Mouse (Mus musculus) thymus, adult 2 months (tissue): Measurements from ENCODE around the gene Adprm. TPM values are rescaled to one million over a fixed set of nuclear protein-coding genes. Genes with fewer than 3 reads are reported as not detected.

ENCODE experiments used
- DNase-seq: peaks from one replicate; pipeline ENCODE4 v3.0.0; 2021
- H3K27ac ChIP-seq: fragments of 200-500 bp; 2 replicates; pipeline ENCODE4 v1.5.1; 2012; ENCODE audit warnings: low read length, control low read depth; ENCODE audit not compliant: control insufficient read depth, insufficient read depth
- H3K27me3 ChIP-seq: fragments of 200-500 bp; 2 replicates; pipeline ENCODE4 v1.6.1; 2012; ENCODE audit warnings: mild to moderate bottlenecking, low read length, moderate library complexity, mixed read lengths; ENCODE audit not compliant: control insufficient read depth, insufficient read depth
- H3K36me3 ChIP-seq: fragments of 200-500 bp; 2 replicates; pipeline ENCODE4 v1.6.1; 2012; ENCODE audit warnings: mild to moderate bottlenecking, low read length, moderate library complexity; ENCODE audit not compliant: control insufficient read depth, insufficient read depth
- H3K4me1 ChIP-seq: fragments of 200-500 bp; replicated peaks from 2 replicates; pipeline ENCODE4 v1.6.1; 2012; ENCODE audit warnings: low read length; ENCODE audit not compliant: control insufficient read depth, insufficient read depth
- H3K4me3 ChIP-seq: fragments of 200-500 bp; 2 replicates; pipeline ENCODE4 v1.5.1; 2012; ENCODE audit warnings: mild to moderate bottlenecking, low read length, control low read depth, moderate library complexity; ENCODE audit not compliant: control insufficient read depth, insufficient read depth
- CTCF ChIP-seq: fragments of 200-500 bp; IDR thresholded peaks from 2 replicates; pipeline ENCODE4 v1.5.1; 2012; ENCODE audit warnings: mild to moderate bottlenecking, control low read depth, low read length, moderate library complexity, borderline replicate concordance; ENCODE audit not compliant: control insufficient read depth, poor library complexity, insufficient read depth; ENCODE audit errors: extremely low read depth
- POLR2A ChIP-seq: fragments of 200-500 bp; IDR thresholded peaks from 2 replicates; pipeline ENCODE4 v1.6.1; 2012; ENCODE audit warnings: mild to moderate bottlenecking, low read length, control low read depth, moderate library complexity; ENCODE audit not compliant: control insufficient read depth, poor library complexity, insufficient read depth; ENCODE audit errors: extremely low read depth
- WGBS: fragments of 180-500 bp; shearing (Covaris S2); methylation state at CpG from one replicate; pipeline ENCODE4 v1.1.7; 2018; 5-methylcytosine and 5-hydroxymethylcytosine counted together
- polyA plus RNA-seq: library from polyadenylated mRNA; depleted of rRNA; stranded (reverse); fragments of >200 nt; gene quantifications from 2 replicates; pipeline ENCODE4 v1.2.3, GENCODE M21; 2012

Adprm gene
- polyA plus RNA-seq, 1 experiment: 26.2 TPM

DNA sequence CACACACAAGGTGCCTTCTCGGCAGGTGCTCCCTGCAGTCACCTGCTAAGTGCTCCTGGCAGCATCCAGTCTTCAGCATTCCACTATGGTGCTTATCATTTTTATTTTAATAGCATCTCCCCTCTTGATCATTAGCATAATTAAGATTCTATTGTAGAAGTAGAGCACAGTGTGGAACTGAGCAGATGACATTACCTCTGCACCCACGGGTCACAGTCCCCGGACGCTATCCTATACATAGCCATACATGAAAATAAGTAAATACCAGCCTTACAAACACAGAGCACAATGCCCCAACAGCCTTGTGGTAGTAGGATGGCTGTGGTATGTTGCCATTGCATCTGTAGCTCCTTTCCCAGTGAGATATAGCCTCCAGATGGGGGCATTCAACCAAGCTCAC is 43.9 kb downstream of the Adprm start:
- 97% methylated on average over 4 of the region's 4 CpGs for WGBS
- Histone ChIP-seq H3K4me1 (no peaks in the 10 kb centered on the region), H3K4me3 (no peak overlapping the region), H3K36me3 (no peaks in the 10 kb centered on the region), H3K27me3 (no peaks in the 10 kb centered on the region), H3K27ac (no peak overlapping the region)
- no peak for DNase-seq
- TF ChIP-seq POLR2A: no peak
- no peak for TF ChIP-seq CTCF

DNA sequence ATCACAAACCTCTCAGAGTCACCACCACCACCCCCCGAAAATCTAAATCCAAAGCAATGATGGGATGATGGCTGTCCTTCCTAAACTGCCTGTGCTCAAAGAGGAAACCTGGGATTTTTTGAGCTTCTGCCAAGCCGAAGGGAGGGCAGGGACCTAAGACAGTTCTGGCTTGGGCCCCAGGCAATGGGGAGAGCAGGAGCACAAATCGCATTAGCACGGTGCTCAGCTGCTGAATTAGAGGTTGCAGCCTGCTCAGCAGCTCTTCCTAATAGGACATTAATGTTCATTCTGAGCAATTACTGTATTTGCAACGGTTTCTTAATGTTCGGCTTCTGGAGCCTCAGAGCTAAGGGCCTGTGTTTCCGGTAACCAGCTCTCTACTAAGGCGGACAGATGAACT is 44.4 kb downstream of the Adprm start:
- Histone ChIP-seq H3K27ac (no peak overlapping the region), H3K36me3 (no peaks in the 10 kb centered on the region), H3K4me1 (no peaks in the 10 kb centered on the region), H3K27me3 (no peaks in the 10 kb centered on the region), H3K4me3 (no peak overlapping the region)
- no peak for DNase-seq
- WGBS: 92% methylated on average over 8 of the region's 8 CpGs
- no peak for TF ChIP-seq POLR2A
- no peak for TF ChIP-seq CTCF

DNA sequence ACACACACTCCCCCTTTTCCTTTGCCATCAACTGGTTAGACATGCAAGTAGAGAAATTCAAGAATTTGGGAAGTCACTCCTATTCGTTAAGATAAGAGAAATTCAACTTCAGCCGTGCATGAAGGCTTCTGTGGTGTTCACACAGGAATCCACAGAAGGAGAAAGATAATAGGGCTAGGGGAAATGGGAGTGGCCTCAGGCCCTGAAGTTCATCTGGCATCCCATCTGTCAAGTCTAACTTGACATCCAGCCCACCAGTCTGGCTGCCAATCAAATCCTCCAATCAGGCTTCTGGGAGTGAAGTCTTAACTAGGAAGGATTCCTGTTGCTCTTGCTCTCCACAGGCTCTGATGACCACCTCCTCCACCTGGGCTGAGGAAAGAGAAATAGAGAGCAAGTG is 49.5 kb downstream of the Adprm start:
- Histone ChIP-seq H3K4me3 (no peak overlapping the region), H3K27me3 (no peaks in the 10 kb centered on the region), H3K4me1 (no peaks in the 10 kb centered on the region), H3K36me3 (no peaks in the 10 kb centered on the region), H3K27ac (no peak overlapping the region)
- no peak for DNase-seq
- WGBS: 29% methylated on average over 2 of the region's 2 CpGs
- no peak for TF ChIP-seq POLR2A
- TF ChIP-seq CTCF: no peak

DNA sequence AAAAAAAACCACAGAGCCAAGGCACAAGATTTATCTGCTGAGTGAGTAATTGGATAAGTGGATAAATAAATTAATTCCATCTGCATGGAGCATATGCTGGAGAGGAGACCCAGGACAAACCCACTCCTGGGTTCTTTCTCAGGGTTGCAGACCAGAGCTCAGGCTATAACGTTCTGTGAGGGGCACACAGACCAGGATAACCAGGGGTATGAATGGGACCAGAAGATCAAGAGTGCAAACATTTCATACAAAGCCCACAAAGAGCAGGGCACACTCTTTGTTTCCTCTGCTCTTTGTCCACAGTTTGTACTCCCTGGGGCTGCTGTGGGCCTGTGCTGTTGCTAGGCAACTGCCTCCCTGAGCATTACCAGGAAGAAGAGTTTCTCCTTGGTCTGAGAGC is 50.7 kb downstream of the Adprm start:
- Histone ChIP-seq H3K27me3 (no peaks in the 10 kb centered on the region), H3K4me3 (no peak overlapping the region), H3K27ac (no peak overlapping the region), H3K36me3 (no peaks in the 10 kb centered on the region), H3K4me1 (no peaks in the 10 kb centered on the region)
- TF ChIP-seq CTCF: no peak
- no peak for TF ChIP-seq POLR2A
- WGBS: 65% methylated on average over 1 of the region's 1 CpGs
- DNase-seq: no peak

DNA sequence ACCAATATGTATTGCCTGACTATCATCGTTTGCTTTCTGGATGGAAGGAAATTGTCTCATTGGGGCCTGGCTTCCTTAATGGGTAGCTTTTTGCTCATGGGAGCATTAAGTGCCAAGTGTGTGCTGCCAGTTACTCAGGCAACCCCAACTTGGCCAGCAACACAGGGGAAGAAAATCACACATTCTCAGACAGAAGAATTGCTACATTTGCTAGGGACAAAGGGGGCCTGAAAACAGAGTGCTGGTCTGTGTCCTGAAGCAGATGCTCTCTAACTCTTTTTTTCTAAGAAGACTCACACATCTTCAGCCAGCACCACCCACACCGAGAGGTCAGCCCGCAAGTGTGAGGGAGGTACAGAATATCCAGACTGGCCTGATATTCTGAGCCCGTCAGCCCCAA is 51.7 kb downstream of the Adprm start:
- H3K4me3 ChIP-seq: no peak overlapping the region
- no peaks in the 10 kb centered on the region for H3K4me1 ChIP-seq
- WGBS: 84% methylated on average over 4 of the region's 4 CpGs
- no peaks in the 10 kb centered on the region for H3K36me3 ChIP-seq
- TF ChIP-seq POLR2A (no peak), CTCF (no peak)
- no peak overlapping the region for H3K27ac ChIP-seq
- no peak for DNase-seq
- H3K27me3 ChIP-seq: no peaks in the 10 kb centered on the region

DNA sequence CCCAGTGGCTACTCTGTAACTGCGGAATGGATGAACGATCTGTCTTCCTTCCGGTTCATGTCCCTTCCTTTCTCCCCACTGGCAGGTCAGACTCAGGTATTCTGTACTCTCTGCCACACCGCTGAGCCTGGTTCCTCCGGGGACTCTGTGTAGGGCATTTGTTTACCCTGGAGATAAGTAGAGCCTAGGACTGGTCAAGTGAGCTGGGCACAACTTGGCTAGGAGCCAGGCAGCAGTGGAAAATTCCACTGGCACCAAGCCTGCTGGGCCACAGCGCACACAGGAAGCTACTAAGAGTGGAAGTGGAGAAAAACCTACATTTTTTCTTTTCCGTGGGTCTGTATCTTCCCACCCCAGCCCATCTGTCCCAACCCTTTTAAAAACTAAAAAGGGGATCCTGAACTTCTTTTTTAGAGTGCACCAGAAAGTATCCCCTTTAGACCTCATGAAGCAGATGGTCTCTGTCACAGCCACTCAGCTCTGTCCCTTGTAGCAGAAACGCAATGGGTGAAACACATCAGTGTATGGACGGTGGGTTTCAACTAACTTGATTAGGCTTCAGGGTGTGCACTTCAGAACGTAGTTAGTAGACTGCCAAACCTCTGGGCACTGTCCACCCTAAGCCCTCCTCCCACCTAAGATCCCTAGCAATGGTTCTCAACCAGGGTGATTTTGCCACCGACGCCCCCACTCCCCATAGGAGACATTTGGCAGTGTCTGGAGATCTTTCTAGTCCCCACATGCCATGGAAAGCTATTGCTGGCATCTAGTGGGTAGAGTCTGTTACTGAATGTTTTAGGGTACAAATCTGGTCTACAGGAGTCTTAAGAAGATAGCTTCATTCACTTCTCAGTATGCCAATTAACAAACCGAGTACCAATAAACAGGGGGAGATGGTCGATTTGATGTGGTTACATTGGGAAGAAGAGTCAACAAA is 53.7 kb downstream of the Adprm start:
- no peak overlapping the region for H3K4me3 ChIP-seq
- no peak overlapping the region for H3K27ac ChIP-seq
- DNase-seq: no peak
- TF ChIP-seq POLR2A: no peak
- no peak for TF ChIP-seq CTCF
- no peaks in the 10 kb centered on the region for H3K4me1 ChIP-seq
- 82% methylated on average over 14 of the region's 14 CpGs for WGBS
- no peaks in the 10 kb centered on the region for H3K27me3 ChIP-seq
- H3K36me3 ChIP-seq: no peaks in the 10 kb centered on the region

DNA sequence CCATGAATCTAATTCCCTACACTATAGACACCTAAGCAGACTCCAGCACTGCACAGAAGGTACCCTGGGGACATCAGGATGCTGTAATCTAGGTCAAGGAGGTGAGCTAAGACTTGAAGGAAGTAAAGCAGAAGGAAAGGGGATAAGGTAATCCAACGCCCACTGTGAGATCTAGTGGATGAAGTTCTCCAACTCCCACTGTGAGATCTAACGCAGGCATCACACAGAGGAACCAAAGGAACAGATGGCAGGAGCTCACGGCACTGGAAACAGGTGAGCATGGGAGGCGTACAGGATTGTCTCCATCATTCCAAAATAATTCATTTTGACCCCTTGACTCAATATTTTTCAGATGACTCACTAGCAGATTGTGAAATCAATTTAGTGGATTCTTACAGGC is 55.9 kb downstream of the Adprm start:
- WGBS: 85% methylated on average over 4 of the region's 4 CpGs
- TF ChIP-seq CTCF (no peak), POLR2A (no peak)
- DNase-seq: no peak
- Histone ChIP-seq H3K4me1 (no peaks in the 10 kb centered on the region), H3K27ac (no peak overlapping the region), H3K4me3 (no peak overlapping the region), H3K36me3 (no peaks in the 10 kb centered on the region), H3K27me3 (no peaks in the 10 kb centered on the region)
